Mouse (Mus musculus) c-Kit-positive CD71-negative TER-119-negative erythroid progenitor cells, embryonic 14.5 days (primary cell): ENCODE measurements around the gene Ctr9.
A peak's percentile ranks its signal among the peaks of the same experiment; 100 is the strongest.

ENCODE experiments used
- DNase-seq: peaks from one replicate; pipeline ENCODE4 v3.0.0-alpha.2; 2013; ENCODE audit warnings: low read depth

Gene Ctr9

DNA sequence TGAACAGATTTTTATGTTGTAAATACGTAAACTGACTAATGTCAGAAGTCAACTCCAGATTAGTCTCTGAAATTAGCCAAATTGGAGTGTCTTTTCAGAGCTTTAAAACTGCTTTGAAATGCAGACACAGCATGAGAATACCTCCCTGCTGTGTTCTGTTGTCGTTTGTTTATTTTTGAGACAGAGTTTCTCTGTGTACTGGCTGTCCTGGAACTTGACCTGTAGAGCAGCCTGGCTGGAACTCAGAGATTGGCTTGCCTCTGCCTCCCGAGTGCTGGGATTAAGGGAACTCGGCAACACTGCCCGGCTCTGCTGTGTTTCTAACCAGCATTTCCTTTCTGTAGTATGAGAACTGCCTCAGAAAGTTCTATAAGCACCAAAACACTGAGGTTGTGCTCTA lies 20.2 kb downstream of the Ctr9 start:
- DNase-seq = no peak

DNA sequence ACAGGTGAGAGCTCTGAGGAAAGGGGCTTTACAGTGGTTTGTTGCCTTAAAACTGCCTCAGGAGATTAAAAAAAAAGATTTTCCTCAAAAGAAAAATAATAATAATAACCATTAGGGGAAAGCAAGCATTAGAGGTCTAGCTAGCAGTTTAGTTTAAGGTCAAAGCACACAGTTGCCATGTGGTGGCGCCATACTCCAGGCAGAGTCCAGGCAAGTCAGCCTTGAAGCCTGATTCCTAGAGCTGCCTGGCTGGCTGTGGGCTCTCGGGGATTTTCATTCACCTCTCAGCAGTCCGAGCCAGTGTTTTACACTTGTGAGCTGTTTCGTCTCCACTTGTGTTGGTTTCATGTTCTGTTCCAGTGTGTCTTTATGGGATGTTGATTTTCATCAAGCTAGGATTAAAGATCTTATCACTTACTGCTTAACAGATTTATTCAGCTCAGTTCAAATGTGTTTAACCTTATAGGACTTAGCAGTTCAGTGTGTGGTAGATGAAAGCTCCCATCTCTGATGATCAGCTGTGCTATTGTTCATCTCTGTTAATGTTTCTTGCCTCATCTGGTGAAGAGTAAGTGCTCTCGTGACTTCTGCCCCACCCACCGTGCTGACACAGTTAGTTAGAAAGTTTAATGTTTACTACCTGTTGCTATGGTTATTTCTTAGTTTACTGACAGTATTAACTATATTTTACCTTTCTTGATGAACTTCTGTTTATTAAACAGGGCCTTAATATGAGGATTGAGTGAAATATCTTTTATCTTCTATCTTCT lies 21.1 kb downstream of the Ctr9 start:
- DNase-seq = peak; percentile 53

DNA sequence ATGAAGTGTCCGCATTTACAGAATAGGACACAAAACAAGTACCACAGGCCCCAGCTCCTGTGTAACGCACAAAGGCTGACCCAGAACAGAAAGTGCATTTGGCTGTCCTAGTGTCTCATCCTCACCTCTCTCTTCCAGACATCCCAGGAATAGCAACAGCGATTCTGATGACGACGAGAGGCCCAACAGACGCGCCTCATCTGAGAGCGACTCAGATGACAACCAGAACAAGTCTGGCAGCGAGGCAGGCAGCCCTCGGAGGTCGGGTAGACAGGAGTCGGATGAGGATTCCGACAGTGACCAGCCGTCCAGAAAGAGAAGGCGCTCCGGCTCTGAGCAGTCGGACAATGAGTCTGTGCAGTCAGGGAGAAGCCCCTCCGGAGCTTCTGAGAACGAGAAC lies 26.5 kb downstream of the Ctr9 start:
- DNase-seq = no peak

DNA sequence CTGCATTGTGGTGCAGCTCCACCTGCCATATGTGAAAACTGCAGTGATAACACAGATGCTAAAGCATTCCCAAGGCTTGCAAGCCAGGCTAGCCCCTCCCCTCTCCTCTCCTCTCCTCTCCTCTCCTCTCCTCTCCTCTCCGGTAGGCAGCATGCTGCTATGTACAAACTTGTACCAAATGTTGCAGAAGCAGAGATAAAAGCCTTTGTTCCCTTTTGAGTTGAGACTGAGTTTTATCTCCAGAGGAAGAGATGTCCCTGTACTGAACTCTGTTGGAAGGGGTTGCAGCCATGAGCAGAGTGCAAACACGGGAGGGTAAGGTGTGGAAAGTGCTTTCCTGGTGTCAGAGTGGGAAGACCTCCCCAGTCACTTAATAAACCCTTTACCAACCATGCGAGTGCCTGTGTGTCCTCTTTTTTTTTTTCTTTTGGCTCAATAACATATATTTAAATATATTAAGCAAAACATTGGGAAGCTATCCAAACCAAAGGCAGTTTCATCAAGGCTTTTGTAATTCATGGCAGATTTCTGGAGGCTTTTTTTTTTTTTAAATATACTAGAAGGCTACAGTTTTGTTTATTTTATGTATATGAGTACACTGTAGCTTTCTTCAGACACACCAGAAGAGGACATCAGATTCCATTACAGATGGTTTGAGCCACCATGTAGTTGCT lies 27.4 kb downstream of the Ctr9 start:
- no peak for DNase-seq

DNA sequence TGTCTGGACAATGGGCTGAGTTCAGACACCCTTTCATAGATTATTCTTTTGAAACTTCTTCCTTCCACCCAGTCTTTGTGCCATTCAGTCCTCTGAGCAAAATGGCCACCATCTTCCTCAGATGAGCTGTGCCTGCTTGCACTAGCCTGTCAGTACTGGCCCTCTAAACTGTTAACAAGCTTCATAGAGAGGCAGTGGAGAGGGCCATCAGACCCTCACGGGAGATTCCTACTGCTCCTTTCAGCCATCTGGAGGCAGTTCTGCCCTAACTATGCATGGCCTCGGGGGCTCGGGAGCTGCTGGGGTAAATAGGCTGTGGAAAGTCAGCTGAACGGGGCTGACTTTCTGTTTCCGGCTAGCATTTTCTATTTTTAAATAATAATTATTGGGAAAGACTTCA lies 30.8 kb downstream of the Ctr9 start:
- DNase-seq = no peak

DNA sequence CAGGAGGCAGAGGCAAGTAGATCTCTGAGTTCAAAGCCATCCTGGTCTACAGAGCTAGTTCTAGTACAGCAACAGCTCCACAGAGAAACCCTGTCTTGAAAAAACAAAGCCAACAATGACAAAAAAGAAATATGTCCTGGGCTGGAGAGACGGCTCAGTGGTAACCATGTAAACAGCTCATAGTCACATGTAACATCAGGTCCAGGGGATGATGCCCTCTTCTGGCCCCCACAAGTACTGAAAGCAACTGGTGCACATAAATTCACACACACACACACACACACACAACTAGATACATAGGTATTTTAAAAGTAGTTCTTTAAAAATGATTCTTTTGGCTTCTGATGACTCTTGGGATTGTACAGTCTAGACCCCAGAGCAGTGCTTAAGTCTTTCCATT lies 34.2 kb downstream of the Ctr9 start:
- DNase-seq = no peak

DNA sequence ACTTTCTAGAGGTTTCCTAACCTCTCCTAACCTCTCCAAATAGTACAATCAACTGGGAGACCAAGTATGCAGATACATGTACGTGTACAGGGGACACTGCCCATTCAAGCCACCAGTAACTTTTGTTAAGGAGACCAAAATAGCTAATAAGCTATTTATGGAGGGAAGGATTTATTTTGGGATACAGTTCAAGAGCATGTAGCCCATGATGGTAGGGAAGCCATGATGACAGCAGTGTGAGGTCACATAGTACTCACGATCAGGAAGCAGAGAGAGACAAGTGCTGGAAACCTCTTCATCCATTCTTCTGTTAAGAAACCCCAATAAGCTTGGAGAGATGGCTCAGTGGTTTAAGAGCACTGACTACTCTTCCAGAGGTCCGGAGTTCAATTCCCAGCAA lies 39.4 kb downstream of the Ctr9 start:
- no peak for DNase-seq

DNA sequence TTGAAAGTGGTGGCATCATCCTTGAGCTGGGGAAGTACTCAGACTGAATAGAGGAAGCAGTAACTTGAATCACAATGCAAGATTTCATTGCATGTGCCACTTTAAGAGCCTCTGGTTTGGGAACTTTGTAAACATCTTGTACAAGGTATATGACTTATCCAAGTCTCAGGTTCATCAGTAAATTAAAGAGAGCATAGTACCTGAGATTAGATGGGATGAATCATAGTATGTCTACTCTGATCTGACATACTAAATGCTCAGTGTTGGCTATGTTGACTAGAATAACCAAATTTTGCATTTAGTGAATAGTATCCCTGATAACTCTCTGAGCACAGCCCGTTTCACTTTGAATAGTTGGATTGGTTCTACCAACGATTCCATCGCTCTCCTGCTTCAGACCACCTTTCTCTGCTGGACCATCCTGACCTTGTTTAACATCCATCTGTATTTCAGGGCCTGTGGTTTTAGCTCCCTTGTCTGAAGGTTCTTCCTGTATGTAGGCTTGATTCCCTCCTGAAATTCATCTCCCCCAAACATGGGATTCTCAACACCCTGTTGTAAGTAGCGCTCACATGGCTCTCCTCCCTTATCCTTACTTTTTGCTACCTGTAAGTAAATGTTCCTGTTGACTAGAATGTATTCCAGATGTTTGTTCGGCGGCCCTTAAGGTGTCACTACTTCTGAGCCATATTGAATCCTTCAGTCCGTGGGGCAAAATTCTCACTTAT lies 40.9 kb downstream of the Ctr9 start:
- no peak for DNase-seq

DNA sequence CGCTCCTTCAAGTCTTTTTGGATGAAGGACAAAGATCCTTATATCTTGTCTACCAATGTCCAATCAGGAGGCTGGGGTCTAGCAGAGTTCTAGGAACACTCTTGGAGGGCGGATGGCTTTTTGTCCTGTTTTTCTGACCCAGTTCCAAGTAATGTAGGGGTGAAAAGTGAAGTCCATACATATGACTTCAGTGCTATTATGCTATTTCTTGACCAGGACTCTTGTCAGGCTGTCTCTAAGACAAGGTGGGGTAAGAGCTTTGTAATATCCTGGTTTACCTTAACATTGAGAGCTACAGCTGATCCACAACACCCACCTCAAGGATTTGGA lies 41.4 kb downstream of the Ctr9 start:
- no peak for DNase-seq

DNA sequence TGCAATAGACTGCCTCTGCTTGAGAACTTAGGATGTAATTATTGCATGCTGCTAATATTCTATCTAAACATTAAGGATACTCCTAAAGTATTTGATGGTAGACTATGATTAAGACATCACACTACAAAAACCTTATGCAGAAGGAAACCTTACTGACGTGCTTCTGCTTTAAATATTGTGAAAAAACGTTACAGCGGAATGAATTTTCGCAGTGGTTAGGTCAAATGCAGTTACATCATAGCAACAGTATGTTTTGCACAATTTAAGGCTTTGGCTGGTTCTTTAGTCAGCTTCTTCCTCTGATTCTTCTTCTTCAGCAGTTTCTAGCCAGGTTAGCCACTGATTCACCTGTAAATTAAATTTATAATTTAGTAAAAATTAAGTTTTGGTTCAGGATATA lies 43.7 kb downstream of the Ctr9 start:
- no peak for DNase-seq

DNA sequence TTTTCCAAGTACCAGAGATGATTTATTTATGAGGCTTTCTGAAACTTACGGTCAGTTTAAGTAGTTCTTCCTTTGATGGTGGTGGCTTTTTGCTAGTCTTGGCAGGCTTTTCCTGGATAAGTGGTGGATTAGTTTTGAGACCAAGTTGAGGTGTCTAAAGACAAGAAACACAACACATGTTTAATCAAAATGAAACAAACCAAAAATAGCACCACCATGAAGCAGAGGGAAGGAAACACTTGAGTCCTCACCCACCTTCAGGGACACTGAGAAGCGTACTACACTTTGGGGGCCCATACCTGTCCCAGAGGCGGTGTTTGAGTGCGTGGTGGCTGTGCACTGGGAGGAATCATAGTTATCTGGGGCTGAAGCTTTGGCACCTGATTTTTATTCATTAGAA lies 46.5 kb downstream of the Ctr9 start:
- DNase-seq = no peak

DNA sequence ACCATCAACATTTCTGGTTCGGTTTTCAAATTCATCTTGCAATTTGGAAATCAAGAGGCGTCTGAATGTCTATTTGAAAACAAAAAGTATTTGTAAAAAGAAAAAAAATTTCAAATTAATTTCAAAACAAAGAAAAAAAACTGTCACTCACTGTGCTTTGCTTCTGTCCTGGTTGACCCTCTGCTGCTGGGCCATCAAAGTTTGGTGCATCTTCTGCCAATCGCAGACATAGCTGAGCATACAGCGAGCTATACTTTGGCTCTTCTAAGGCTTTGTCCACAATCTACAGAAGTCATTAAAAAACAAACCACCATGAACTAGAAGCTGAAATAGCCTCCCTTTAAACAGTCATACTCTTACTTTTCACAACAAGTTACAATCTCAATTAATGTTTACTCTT lies 49.5 kb downstream of the Ctr9 start:
- no peak for DNase-seq

DNA sequence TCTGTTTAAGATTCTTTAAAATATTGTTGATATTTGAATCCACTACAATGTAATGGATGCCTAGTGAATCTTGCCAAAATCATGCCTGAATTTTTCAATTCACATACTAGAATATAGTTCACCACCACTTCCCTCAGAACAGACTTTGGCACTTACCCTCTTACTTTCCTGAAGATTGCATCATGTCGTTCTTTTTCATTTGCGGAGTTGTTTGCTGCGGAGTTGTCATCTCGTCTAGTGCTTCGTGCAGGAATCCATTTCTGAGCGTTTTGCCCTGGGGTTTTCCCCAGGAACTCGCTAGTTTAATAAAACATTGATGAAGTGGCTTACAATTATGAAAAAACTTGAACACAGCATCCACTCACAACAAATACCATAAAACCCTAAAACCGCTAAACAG lies 51.3 kb downstream of the Ctr9 start:
- no peak for DNase-seq

DNA sequence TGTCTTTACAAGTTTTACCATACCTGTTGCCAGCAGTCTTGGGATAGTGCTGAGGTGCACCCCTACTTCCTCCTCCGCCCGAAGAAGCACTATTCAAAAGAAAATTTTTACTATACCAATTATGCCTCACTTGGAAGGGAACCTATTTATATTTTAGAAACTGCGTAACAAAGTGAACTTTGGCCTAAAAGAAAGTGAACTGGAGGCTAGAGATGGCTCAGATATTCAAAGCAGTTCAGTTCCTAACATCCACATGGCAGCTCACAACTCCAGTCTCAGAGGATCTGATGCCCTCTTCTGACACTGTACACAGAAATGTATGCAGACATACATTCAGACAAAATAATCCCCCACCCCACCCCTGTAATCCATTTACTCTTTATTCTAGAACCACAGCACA lies 52.1 kb downstream of the Ctr9 start:
- DNase-seq = no peak

DNA sequence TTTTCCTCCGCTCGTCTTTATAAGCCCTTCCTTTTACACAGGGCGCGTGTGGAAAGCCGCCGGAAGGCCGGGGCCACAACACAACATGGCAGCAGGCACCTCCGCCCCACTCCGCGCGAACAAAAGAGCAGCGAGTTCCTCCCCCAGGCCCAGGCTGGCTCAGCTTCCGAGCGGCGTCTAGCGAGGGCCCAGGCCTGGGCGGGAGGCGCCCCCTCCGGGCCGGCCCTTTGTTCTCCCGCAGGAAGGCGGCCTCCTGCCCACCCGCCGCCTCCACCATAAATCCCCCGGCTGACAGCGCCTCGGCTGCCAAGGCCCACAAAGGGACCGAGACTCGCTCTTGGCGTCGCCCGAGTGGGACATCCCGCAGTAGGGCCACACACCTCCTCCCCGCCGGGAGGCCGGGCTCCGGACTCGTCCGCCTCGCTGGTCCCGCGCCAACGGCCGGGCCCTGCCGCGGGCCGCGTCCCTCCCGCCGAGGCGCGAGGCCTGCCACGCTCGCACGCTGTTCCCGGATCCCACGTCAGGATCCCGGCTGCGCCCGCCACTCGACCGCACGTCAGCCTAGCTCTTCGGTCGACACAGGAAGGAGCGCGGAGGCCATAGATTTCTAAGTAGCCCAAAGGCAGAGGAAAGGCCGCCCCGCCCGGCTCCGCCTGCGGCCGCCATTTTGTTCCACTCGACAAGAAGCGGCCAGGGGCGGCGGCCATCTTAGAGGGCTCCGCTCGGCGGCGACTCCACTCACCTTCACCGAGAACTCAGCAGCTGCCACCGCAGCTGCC lies 53.5 kb downstream of the Ctr9 start:
- peak; percentile 74 for DNase-seq

DNA sequence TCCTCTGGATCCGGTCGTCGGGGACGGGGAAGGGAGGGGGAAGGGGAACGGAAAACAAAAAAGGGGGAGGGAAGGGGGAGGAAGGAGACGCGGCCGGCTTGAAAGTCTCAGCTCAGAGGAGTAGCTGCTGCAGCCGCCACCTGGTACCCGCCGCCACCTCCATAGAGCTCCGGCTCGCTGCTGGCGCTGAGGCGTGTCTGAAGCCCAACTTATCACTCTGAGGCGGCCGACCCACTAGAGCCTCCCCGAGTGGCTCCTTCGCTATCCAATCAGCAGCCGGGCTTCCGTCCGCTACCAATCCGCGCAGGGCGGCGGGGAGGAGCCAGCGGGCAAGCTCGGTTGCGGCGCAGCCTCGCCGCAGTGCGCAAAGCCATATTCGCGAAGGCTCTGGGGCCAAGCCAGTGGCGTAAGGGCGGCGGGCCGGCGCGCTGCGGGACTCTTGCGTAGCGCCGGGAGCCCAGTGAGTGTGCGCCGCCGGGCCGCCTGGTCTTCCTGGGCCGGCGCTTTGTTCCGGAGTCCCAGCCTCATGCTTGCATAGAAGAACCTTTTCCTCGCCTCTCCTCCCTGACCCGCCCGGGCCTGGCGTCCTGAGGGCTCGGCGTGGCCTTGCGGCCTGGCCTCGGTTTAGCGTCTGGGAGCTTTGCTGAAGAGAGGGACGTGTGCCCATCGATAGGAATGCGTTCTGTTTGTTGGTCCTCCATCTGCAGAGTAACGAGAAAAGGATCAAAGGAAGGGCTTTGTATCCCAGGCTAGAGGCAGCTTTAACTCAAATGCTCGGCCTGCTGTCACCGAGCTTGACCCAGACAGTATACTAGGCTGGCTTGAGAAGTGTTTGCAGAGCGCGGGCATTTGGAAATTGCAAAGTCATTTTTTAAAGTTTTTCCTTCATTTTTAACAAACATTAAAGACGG lies 54.3 kb downstream of the Ctr9 start, which contains the start of gene Eif4g2:
Gene Eif4g2 (minus strand): TSS at position 209 of the 911 bp plus-strand sequence.
- DNase-seq = peak; percentile 96

DNA sequence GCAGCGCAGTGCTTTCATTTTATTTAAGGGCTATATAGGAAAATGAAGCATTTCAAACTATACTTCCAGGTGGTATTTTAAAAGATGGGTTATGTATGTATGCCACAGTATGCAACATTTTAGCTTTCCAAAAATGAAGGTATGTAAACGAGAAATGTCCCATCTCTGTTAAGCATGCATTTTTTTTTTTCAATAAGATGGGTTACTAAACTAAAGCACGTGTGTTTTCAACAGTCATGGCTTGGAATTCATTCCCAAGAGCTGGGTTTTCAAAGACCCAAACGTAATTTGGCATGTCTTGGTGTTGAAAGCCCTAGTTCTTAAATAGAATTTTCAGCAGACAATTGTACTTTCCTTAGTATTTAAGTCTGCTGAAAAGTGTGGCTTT lies 55.0 kb downstream of the Ctr9 start:
- DNase-seq = no peak

DNA sequence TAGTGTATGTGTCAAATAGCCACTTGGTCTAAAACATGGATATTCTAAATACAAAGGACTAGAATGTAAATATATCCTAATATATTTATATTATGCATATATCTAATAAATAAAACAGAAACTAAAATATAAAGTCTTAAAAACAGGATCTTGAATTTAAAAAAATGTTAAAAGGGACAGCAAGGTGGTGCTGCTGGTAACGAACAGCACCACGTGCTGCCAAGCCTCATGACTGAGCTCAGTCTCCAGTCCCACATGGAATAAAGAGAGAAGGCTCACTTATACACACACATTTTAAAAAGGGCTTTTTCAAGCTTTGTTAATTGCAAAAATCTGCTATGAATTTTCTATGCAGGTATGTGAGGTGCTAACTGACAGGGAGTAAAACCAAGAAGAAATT lies 55.7 kb downstream of the Ctr9 start:
- no peak for DNase-seq

DNA sequence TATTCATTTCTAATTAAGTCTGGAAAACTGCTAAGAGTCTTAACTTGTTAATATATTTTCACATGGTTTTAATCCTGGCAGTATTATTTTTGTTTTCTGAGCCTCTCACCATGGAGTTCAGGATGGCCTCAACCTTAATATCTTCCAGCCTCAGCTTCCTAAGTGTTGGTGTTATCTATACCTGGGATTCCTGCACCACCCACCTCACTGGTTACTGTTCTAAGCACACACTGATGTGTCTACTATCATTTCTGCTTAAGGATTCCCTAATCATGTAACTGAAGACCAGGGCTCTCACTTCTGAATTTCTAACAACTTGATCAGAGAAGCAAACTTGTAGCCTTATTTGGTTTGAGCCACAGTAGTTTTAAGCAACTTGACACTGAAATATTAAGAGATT lies 56.4 kb downstream of the Ctr9 start:
- DNase-seq = no peak

DNA sequence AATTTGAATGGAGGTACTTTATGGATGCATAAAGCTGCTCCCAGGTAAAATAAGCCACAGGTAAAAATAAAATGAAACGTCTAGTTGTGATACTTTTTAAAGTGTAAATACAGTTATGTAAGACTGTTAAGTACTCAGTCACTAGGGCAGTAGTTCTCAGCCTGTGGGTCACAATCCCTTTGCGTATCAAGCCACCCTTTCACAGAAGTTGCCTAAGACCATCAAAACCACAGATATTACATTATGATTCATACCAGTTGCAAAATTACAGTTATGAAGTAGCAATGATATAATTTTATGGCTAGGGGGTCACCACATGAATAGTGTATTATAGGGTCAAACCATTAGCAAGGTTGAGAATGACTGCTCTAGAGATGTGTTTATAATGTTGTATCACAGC lies 66.4 kb downstream of the Ctr9 start:
- DNase-seq = no peak

DNA sequence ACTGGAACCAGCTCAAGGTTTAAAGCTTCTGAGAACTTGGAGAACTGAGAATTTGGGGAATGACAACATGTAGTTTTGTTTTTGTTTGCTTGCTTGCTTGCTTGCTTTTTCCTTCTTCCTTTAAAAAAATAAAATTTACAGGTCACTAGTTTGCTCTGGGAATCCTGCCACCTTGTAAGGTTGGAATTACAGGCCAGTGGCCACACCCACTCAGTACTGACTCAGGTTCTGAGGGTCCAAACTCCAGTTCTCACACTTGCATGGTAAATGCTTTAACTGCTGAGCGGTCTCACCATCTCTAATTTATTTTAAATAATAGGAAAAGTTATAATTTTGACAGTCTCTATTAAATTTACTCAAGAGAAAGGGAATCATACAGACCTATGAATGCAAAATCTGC lies 69.4 kb downstream of the Ctr9 start:
- DNase-seq = no peak
